Mouse (Mus musculus) lung, adult 2 months (tissue): ENCODE data around the gene Ccdc92b.

Experiments
- CTCF ChIP-seq: fragments of 200-500 bp; IDR thresholded peaks from 2 replicates; pipeline ENCODE4 v1.5.1; 2011; ENCODE audit warnings: mild to moderate bottlenecking, low read length, control low read depth; ENCODE audit not compliant: insufficient read depth
- POLR2A ChIP-seq: fragments of 200-500 bp; IDR thresholded peaks from 2 replicates; pipeline ENCODE4 v1.6.1; 2011; ENCODE audit warnings: low read depth, mild to moderate bottlenecking, control low read depth, low read length, borderline replicate concordance; ENCODE audit errors: extremely low read depth

DNA sequence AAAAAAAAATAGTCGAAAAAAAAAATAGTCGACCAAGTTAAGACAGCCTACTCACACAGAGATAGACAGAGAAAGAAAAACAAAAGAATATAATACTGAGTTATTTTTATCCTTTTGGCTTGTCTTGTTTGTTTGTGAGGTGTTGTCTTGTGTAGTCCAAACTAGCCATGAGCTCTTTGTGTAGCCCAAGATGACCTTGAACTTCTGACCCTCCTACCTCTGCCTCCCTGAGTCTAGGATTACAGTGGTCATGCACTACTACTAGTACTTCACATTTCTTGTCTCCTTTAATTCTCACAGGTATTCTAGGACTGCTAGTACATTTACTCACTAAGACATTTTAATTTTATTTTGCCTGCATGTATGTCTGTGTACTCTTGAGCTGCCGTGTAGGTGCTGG is 8.1 kb downstream of the Ccdc92b start:
- TF ChIP-seq POLR2A = no peak
- TF ChIP-seq CTCF = no peak
